Mouse (Mus musculus) embryonic facial prominence, embryonic 10.5 days (tissue): ENCODE results near the gene Awat1. TPM values are rescaled to one million over a fixed set of nuclear protein-coding genes. Genes with fewer than 3 reads are reported as not detected.

Experiments
- DNase-seq: peaks from one replicate; pipeline ENCODE4 v3.0.0-alpha.2; 2017; ENCODE audit warnings: low spot score
- H3K27ac ChIP-seq: fragments of 300-500 bp; sonication (generic); replicated peaks from 2 replicates; pipeline ENCODE4 v1.5.1; 2016; ENCODE audit warnings: mild to moderate bottlenecking
- H3K27me3 ChIP-seq: fragments of 300-500 bp; sonication (generic); replicated peaks from 2 replicates; pipeline ENCODE4 v1.6.1; 2016; ENCODE audit warnings: low read depth, mild to moderate bottlenecking; ENCODE audit not compliant: poor library complexity, severe bottlenecking
- H3K36me3 ChIP-seq: fragments of 300-500 bp; sonication (generic); replicated peaks from 2 replicates; pipeline ENCODE4 v1.6.1; 2016; ENCODE audit warnings: mild to moderate bottlenecking, moderate library complexity
- H3K4me1 ChIP-seq: fragments of 300-500 bp; sonication (generic); 2 replicates; pipeline ENCODE4 v1.6.1; 2016
- H3K4me3 ChIP-seq: fragments of 300-500 bp; sonication (generic); 2 replicates; pipeline ENCODE4 v1.5.1; 2016; ENCODE audit warnings: mild to moderate bottlenecking, moderate library complexity
- H3K9me3 ChIP-seq: fragments of 300-500 bp; sonication (generic); 2 replicates; pipeline ENCODE4 v1.6.1; 2016; ENCODE audit warnings: mild to moderate bottlenecking
- WGBS: fragments of 180-500 bp; shearing (Covaris S2); methylation state at CpG from one replicate; pipeline ENCODE4 v1.1.7; 2016; 5-methylcytosine and 5-hydroxymethylcytosine counted together
- polyA plus RNA-seq: library from polyadenylated mRNA; unstranded; fragments of >200 nt; fragmentation: Nextera tagmentation; extraction: Ambion mirVana; gene quantifications from 2 replicates; pipeline ENCODE4 v1.2.1, GENCODE M21; 2016

Gene Awat1
- polyA plus RNA-seq, 1 experiment from 2014 or later = not detected

GRCm38 (mm10) chrX:100625802-100626793, 54.0 kb downstream of the Awat1 start, which contains the start of gene Pdzd11:
Gene Pdzd11, minus strand, starts transcription at chrX:100626568.
- H3K27me3 ChIP-seq = peaks cover 44% of the 10 kb centered on the region
- H3K4me1 ChIP-seq = 0 out of 2 replicates have a peak, but pooled peaks cover 6% of the 10 kb centered on the region
- peak within 1 kb of the TSS; percentile 78 for H3K4me3 ChIP-seq
- peak; percentile 93 for DNase-seq
- no peaks in the 10 kb centered on the region for H3K9me3 ChIP-seq
- WGBS = 15% methylated on average over 62 of the region's 62 CpGs
- peaks cover 27% of the 10 kb centered on the region for H3K36me3 ChIP-seq
- peak within 1 kb of the TSS; percentile 92 for H3K27ac ChIP-seq

Other genes with a start within 250 kb of the Awat1 start
- not detected in 2 replicates for gene Otud6a, start 143.2 kb upstream of the Awat1 start, polyA plus RNA-seq
- 0.70 and 0.71 TPM in 2 replicates for gene Awat2, start 129.5 kb upstream of the Awat1 start, polyA plus RNA-seq
- 40.5 and 43.0 TPM in 2 replicates for gene Igbp1, start 78.0 kb upstream of the Awat1 start, polyA plus RNA-seq
- gene Dgat2l6, start 47.4 kb upstream of the Awat1 start, polyA plus RNA-seq = not detected in 2 replicates
- gene P2ry4, start 22.6 kb downstream of the Awat1 start, polyA plus RNA-seq = not detected in 2 replicates
- gene Arr3, start 33.2 kb downstream of the Awat1 start, polyA plus RNA-seq = not detected in 2 replicates
- 37.0 and 40.2 TPM in 2 replicates for gene Kif4, start 53.5 kb downstream of the Awat1 start, polyA plus RNA-seq
- 114 and 117 TPM in 2 replicates for gene Pdzd11, start 54.3 kb downstream of the Awat1 start, polyA plus RNA-seq
- gene Gdpd2, start 157.6 kb downstream of the Awat1 start, polyA plus RNA-seq = 2.7 and 3.1 TPM in 2 replicates
- 14.1 and 14.4 TPM in 2 replicates for gene Dlg3, start 195.5 kb downstream of the Awat1 start, polyA plus RNA-seq